Mouse (Mus musculus) mouse embryonic stem cell (cell line): ENCODE measurements around the gene Bex6.
"Not testable (repeated sequence)": the region's sequence is repeated elsewhere in the genome, so short reads cannot be mapped to it uniquely, and the experiment has no call there.

ENCODE experiments used
- in situ Hi-C, 2 experiments: fragments of 300-500 bp; cut with MboI; formaldehyde crosslinking; loops; 1 replicate in 1 of 2; 3 replicates in 1 of 2; pipeline ENCODE4 v1.14.3; 2019 to 2020; ENCODE audit warnings: low sequenced_read_pairs in 2 of 2, low pct_unique_long_range_greater_than_20kb in 1 of 2, mixed read lengths in 1 of 2; ENCODE audit not compliant: unreplicated experiment in 1 of 2

Gene Bex6

DNA sequence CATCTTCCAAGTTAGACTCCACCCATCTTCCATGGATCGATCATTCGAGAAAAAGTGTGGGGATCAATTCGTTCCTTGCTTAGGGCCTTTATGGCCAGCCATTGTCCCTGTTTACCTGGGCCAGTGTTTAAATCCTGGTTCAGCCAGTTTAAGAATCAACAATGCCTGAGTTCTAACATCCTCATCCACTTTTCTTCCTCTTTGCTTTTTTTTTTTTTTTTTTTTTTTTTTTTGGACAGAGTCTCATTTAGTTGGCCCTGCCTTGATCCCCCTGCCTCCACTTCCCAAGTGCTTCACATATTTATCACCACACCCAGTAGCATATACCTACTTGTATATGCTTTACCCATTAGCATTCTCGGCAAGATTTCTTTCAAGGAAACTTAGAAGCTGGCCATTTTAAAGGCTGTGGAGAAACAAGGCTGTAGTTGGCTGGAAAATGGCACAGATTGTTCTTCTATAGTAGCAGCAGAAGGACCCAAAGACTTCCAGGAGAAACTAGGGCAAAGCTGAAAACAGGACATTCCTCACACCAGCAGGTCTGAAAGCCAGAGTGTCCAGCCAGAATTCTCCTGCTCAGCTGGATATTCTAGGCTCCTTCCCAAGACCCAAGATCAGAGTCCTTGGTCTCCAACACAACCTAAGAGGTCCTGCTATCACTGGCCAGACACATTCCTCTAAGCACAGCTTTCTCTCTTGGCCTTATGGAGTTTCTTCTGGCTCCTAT lies 11.6 kb upstream of the Bex6 start:
- in situ Hi-C loops = no loop called here

DNA sequence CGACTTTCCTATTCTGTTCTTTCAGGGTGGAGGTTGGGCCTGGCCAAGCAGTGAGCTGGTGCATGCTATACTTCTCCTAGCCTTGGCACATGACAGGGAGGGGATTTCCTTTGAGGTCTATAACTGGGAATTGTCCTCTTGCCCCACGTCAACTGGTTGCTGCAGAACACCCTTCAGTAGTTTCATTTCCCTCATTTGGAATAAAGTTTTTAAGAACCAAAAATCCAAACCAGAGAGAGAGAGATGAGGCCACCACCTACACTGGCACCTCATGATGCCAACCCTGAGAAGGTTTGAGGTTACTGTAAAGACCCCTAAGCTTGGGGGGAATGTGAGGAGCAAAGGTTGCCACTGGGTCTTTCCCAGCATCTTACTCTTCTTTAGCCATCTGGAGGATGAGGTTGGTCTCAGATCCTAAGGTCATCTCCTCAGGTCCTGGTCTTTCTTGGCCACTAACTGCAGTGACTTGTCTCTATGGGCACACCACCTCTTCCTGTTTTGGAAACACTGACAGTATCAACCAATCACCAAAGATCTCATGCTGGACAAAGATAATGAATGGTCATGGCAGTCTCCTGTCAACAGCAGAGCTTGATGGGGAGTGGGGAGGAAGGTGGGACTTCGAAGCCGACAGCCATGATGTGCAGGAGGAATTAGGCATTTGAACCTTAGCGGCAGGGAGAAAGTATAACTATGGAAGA lies 8.4 kb upstream of the Bex6 start:
- in situ Hi-C loops = no loop called here

DNA sequence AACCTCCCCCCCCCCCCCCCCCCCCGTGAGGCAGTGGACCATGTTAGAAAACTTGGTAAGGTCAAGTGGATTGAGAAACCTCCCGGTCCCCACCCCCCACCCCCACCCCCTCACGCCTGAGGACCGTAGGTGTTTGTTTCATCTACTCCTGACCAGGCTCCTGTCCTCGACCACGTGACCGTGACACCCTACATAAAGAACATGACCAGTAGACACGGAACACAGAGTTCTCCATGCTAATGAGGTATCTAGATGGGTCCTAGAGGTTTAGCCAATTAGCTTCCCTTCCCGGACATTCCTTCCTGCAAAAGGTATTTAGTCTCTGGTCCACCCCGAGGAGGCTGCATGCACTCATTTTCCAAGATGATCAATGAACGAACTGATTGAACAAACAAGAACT lies 6.2 kb upstream of the Bex6 start:
- in situ Hi-C loops = no loop called here

DNA sequence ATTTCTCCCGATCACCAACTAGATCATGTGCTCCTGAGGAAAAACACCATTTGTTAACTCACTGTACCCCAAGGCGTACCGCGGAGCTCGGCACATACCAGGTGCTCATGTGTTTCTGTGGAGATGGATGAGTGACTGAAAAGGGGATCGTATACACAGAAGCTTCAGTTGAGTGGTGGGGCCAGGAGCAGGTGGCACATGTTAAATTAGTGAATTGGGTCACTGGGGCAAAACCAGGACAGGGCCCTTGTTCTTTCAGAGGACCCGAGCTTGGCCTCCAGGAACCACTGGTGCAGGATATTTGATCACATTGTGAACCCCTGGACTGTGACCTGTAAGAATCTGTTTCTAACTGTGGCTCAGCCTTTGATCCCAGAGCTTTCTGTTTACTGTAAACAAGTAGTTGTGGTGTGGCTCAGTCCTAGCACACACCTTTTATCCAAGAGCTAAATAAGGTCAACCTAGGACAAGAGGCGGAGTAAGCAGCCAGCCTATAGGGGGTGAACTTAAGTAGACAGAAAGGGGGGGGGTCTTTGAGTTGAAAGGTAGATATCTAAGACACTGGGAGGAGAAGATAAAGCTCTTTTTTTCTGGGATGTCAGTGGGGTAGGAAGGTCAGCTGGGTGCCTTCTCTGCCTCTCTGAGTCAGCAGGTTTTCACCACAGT lies 5.2 kb upstream of the Bex6 start:
- in situ Hi-C loops = no loop called here

DNA sequence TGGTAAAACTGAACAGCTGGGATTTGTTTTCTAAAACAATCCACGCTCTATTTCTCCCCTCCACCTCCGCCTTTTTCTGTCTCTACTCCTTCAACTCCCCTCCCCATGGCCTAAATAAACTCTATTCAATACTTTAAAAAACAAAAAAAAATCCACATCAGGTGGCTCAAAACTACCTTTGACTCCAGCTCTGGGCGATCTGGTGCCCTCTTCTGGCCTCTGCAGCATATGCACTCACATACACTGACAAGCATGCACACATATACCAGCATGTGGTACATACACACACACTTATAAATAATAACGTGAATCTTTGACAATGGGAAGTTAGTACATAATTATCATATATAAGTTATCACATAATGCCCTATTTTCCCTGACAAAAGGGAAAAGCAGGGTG lies 4.6 kb upstream of the Bex6 start:
- in situ Hi-C loops = no loop called here

DNA sequence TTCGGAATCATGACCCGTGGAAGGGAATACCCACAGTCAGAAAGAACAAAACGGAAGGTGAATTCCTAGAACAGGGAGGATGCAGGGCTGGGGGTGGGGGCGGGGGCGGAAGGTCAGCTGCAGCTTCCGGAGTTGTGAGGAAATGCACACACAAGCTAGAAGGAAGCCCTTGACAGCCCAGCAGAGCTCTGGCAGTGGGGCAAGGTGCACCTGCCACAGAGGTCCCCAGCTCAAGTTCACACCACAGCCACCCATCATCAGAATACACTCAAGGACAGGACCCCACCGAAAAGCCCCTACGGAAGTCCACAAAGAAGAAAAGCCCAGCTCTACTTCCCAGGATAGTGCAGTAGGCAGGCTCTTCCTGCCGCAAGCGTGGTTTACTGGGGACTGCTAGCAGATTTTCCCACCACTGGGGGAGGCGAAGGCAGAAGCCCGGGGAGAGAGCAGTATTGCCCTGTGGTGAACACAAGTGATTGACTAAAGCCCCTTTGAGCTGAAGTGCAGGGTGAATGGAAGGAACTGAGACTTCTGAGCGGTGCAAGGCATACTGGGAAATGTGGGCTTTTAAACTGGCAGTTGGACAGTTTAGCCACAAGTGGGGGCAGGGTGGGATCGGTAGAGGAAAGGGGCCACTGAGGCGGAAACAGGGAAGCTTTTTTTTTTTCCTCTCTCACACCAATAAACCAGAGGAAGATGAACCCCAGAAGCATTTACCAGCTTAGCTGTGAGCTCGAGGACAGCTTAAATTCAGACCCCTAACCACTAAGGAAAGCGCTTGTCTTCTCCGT lies 2.5 kb upstream of the Bex6 start:
- in situ Hi-C loops = no loop called here

DNA sequence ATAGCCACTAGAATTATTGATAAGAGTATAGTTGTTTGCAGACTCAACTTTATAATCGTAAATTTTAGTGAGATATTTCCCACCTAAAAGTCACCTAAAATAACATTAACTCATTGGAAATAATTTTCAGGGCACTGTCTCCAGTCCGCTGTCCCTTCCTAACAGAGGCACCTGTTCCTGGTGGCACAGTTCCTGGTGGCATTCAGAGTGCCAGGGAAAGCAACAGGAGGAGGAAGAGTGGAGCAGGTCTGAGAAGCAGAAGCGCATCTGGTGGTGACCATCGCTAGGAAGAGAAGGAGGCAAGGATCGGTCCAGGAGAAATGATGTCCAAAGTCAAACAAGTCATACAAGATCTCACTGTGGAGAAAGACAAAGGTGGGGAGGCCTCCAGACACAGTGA lies 6.4 kb downstream of the Bex6 start:
- in situ Hi-C loops = no loop called here

DNA sequence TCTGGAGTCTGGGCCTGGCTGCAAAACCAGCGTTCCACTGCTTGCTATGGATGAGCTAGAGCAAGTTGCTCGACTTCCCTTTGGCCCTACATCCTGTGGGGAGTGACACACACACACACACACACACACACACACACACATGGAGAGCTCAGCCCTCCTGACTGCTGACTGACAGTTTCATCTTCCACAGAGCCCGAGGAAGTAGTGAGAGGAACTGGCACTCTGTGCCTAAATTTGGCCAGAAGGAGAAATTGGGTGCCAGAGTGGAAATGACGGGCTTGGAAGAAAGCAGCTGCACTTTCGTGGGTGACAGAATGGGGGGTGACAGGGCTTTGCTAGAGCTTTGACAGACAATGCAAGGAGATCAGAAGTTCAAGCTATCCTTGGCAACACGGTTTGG lies 9.5 kb downstream of the Bex6 start:
- in situ Hi-C loops = no loop called here

DNA sequence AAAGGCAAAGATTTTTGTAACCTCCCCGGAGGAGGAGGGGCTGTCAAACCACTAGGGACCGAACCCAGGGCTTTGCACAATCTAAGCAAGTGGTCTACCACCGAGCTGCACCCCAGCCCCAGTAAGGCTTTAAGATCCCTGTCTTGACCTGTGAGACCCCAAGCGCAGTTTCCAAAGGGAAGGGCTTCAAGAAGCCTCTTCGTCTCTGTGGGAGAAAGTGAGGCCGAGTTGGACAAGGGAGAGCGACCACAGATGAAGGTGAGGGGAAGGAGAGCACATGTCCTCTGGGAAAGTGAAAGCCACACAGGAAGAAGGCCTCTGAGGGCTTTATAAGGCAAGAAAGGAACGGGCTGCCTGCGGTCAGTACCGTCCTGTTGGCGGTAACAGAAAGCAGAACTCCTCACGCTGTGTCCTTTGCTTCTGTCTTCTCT lies 10.4 kb downstream of the Bex6 start:
- in situ Hi-C loops = no loop called here

DNA sequence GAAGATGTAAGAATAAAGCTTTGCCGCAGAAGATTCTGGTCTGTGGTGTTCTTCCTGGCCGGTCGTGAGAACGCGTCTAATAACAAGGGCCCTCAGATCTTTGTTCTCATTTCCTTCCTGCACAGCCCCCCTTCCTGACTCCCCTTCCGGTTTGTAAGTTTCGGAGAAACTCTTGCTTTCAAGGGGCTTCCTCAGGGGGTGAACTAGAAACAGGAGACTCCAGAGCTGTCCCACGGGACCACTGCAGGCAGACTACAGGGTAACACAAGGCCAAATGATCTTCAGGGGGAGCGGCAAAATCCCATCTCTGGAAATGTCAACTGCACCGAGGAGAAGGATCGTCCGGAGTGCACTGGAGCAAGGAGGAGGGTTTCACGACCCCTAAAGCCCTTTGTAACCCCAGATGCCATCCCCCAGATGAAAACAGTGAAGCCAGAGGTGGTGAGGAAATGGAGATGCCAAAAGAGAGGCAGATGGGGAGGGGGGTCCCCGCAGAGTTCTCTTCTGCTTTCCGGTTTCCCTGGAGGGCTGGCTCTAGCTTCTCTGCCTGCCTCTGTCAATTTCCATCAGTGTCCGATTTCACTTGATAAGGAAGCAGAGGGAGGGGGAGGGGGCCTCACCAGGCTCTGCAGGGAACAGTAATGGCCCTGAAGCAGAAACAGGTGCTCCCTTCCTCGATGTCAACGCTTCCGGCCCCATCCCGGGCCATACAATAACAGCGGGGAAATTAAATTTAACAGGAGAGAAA lies 20.8 kb downstream of the Bex6 start:
- in situ Hi-C loops = no loop called here

DNA sequence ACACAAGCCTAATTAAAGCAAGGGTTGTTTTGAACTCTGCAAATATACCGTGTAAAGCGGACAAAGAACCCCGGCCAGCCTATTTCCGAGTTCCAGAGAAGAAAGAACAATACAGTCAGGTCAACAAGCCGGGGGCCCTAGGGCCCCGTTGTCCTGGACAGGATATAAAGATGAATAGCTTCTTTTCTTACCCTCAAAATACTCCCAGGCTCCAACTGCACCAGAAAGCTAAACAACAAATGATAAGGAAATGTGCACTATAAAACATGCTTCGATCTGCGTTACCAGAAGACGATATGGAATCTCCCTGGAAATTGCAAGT lies 21.3 kb downstream of the Bex6 start:
- in situ Hi-C loops = no loop called here

DNA sequence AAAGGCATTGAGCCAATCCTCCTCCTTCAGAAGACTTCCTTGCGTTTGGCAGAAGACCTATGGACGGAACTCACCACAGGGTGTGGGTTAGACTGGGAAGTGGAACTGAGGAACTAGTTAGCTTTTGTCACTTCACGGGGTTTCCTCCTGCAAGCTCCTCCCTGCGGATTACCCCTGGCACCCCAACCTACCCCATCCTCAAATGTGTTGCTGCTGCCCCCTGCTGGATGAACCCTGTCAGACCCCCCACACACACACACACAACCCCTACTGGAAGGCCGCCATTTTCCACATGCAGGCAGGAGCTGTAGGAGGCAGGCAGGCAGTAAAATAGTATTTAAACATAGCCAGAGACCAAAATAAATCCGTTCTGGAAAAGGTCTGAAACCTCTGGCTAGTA lies 23.1 kb downstream of the Bex6 start:
- in situ Hi-C loops = no loop called here

DNA sequence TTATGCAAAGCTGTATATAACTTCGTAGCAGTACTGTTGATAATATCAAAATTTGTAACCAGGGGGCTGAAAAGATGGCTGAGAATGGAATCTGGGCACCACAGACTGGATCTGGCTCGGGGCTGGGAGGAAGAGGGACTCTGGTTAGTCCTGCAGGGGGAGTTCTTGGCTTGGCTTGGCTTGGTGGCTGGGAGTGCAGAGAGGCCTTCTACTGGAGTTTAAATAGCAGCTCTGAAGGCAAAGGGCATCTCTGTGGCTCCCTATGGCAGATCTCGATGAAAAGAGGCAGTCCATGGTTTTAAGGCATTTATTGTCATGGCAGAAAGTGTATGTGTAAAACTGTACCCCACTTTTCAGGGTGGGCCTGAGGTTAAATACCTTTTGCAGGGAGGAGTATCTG lies 25.3 kb downstream of the Bex6 start:
- in situ Hi-C loops = no loop called here

DNA sequence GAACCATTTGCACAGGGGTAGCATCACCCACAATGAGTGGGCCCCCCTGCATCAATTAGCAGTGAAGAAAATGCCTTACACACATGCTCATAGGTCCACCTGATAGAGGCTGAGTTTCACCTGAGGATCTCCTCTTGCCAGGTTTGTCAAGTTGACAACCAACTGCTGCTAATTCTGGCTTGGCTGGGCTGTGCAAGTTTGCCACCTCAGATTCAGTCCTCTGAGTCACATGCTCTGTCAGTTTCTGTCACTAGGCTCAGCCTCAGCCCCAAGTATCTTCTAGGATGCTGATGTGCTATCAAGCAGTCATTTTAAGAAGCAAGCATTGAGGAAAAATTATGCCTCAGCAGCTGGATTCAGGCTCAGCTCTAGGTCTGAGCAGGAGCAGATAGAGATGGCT lies 34.5 kb downstream of the Bex6 start:
- in situ Hi-C loops = no loop called here

DNA sequence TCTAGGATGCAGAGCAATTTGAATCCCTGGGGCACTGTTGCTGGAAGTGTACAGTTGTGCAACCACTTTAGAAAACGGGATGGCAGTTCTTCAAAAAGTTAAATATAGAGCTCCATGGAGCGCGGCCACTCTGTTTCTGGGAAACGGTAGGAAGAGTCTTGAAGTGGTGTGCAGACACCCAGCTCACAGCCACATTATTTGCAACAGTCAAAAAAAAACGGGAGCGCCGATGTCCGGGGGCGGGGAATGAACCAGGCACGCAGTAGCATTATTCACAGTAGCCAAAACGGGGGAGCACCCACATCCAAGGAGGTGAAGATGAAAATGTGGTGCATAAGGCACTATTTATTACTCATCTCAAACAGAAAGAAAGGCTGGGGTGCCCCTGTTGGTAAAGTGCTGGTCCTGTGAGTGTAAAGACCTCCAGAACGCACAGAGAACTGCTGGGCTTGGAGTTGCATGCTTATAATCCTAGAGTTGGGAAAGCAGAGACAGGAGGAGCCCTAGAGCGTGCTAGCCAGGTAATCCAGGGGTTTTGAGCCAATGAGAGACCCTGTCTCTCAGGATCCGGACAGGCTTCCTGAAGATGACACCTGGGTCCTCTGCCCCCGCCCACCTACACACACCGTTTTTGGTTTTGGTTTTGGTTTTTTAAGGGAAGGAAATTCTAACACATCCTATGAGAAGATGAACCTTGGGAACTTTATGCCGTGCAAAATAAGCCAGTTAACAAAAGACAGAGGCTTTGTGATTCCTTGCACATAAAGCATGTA lies 35.4 kb downstream of the Bex6 start:
- in situ Hi-C loops = no loop called here

DNA sequence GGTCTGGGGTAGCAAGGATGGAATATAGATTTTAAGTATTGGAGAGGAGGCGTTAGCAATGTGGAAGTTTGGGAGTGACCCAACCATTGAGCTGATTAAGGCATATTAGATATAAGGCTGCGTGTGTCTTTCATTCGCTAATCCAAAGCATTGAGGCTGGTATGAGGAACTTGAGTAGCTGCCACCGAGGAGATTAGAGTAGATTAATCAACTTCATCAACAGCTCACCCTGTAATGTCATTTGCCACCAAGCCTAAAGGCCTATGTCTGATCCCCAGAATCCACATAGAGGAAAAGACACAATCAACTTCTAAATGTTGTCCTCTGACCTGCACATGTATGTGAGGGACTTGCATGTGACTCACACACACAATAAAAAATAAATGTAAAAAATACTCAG lies 42.2 kb downstream of the Bex6 start:
- in situ Hi-C loops = no loop called here

DNA sequence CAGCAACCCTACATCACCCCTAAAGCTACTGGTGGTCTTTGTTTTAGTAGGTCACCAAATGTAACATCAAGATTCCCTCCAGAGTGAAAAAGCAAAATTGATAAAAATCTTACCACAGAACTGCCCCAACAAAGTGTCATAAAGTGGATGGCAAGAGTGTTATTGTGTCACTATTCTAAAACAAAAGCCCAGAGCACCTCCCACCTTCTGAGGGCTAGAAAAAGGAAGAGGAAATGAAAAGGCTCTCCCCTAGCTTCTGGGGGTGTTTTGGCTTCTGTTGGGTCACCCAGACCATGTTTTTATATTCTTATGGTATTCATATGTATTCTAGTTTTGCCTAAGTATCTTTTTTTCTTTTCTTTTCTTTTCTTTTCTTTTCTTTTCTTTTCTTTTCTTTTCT lies 42.8 kb downstream of the Bex6 start:
- in situ Hi-C loops = no loop called here

DNA sequence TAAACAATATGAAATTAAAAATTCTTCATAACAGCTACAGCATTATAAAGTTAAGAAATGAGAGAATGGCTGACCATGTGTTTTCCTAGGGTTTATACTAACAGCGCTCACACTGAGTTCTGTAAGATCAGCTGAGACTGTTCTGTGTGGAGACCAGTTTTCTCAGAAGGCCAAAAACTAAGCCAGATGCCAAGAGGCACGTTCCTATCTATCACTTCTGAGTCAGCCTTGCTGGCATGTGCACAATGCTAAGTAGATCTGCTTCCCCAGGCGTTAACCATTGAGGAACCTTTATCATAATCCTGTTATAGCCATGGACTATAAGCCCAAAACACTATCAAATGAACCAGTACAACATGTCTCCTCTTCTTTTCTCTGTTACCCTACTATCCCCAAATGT lies 52.4 kb downstream of the Bex6 start:
- in situ Hi-C loops = not testable (repeated sequence)
